Mouse (Mus musculus) embryonic facial prominence, embryonic 15.5 days (tissue): ENCODE results near the gene Gng7. TPM values are rescaled to one million over a fixed set of nuclear protein-coding genes. Genes with fewer than 3 reads are reported as not detected.

Source experiments
- ATAC-seq: fragments of 200-750 bp; cut with Nextera tagmentation; 2 replicates; pipeline ENCODE4 v1.8.0; 2017; ENCODE audit warnings: low read depth, moderate TSS enrichment; ENCODE audit not compliant: insufficient number of reproducible peaks, low FRiP score, low TSS enrichment
- H3K27ac ChIP-seq: fragments of 300-500 bp; sonication (generic); replicated peaks from 2 replicates; pipeline ENCODE4 v1.5.1; 2015; ENCODE audit warnings: mild to moderate bottlenecking, inconsistent platforms
- H3K27me3 ChIP-seq: fragments of 300-500 bp; sonication (generic); 2 replicates; pipeline ENCODE4 v1.6.1; 2015; ENCODE audit warnings: inconsistent platforms
- H3K36me3 ChIP-seq: fragments of 300-500 bp; sonication (generic); 2 replicates; pipeline ENCODE4 v1.6.1; 2015; ENCODE audit warnings: mild to moderate bottlenecking, inconsistent platforms
- H3K4me1 ChIP-seq: fragments of 300-500 bp; sonication (generic); 2 replicates; pipeline ENCODE4 v1.6.1; 2015; ENCODE audit warnings: inconsistent platforms
- H3K4me2 ChIP-seq: fragments of 300-500 bp; sonication (generic); replicated peaks from 2 replicates; pipeline ENCODE4 v1.6.1; 2015; ENCODE audit warnings: mild to moderate bottlenecking, inconsistent platforms
- H3K4me3 ChIP-seq: fragments of 300-500 bp; sonication (generic); replicated peaks from 2 replicates; pipeline ENCODE4 v1.5.1; 2015; ENCODE audit warnings: mild to moderate bottlenecking, inconsistent platforms
- H3K9ac ChIP-seq: fragments of 300-500 bp; sonication (generic); 2 replicates; pipeline ENCODE4 v1.6.1; 2015; ENCODE audit warnings: inconsistent platforms
- H3K9me3 ChIP-seq: fragments of 300-500 bp; sonication (generic); replicated peaks from 2 replicates; pipeline ENCODE4 v1.6.1; 2016; ENCODE audit warnings: inconsistent platforms
- WGBS: fragments of 180-500 bp; shearing (Covaris S2); methylation state at CpG from one replicate; pipeline ENCODE4 v1.1.7; 2015; 5-methylcytosine and 5-hydroxymethylcytosine counted together
- polyA plus RNA-seq: library from polyadenylated mRNA; unstranded; fragments of >200 nt; fragmentation: Nextera tagmentation; extraction: Ambion mirVana; gene quantifications from 2 replicates; pipeline ENCODE4 v1.2.1, GENCODE M21; 2015

Gng7 gene
- polyA plus RNA-seq, 1 experiment from 2014 or later: 12.3 TPM

GRCm38 (mm10) chr10:81006005-81006677 lies 8.6 kb downstream of the Gng7 start:
- H3K4me3 ChIP-seq: no peak overlapping the region
- 81% methylated on average over 7 of the region's 7 CpGs for WGBS
- no peak overlapping the region for H3K4me2 ChIP-seq
- ATAC-seq: no peak
- H3K36me3 ChIP-seq: no peaks in the 10 kb centered on the region
- no peaks in the 10 kb centered on the region for H3K27me3 ChIP-seq
- H3K4me1 ChIP-seq: no peaks in the 10 kb centered on the region
- no peak overlapping the region for H3K9ac ChIP-seq
- no peaks in the 10 kb centered on the region for H3K9me3 ChIP-seq
- no peak overlapping the region for H3K27ac ChIP-seq

- Histone ChIP-seq H3K9ac (no peak overlapping the region), H3K9me3 (no peaks in the 10 kb centered on the region), H3K27ac (no peak overlapping the region), H3K4me1 (peaks cover 11% of the 10 kb centered on the region), H3K4me3 (no peak overlapping the region), H3K36me3 (no peaks in the 10 kb centered on the region), H3K4me2 (no peak overlapping the region), H3K27me3 (peaks cover 16% of the 10 kb centered on the region)
- 64% methylated on average over 10 of the region's 10 CpGs for WGBS
- ATAC-seq: no peak
Observed at GRCm38 (mm10) chr10:81001161-81001560, 13.6 kb downstream of the Gng7 start.

GRCm38 (mm10) chr10:81000197-81001062 lies 14.3 kb downstream of the Gng7 start:
- H3K4me2 ChIP-seq: no peak overlapping the region
- no peak overlapping the region for H3K27ac ChIP-seq
- 49% methylated on average over 28 of the region's 28 CpGs for WGBS

GRCm38 (mm10) chr10:80999362-81000196 lies 15.2 kb downstream of the Gng7 start:
- Histone ChIP-seq H3K27me3 (peaks cover 16% of the 10 kb centered on the region), H3K4me1 (peaks cover 17% of the 10 kb centered on the region), H3K4me3 (no peak overlapping the region), H3K9me3 (no peaks in the 10 kb centered on the region), H3K9ac (no peak overlapping the region), H3K4me2 (peak overlapping the region; percentile 43), H3K27ac (no peak overlapping the region), H3K36me3 (no peaks in the 10 kb centered on the region)
- ATAC-seq: peak; percentile 53; the same call in 1 of the 2 replicates
- 29% methylated on average over 37 of the region's 37 CpGs for WGBS

More at GRCm38 (mm10) chr10:81000197-81001062, 14.3 kb downstream of the Gng7 start:
- Histone ChIP-seq H3K36me3 (no peaks in the 10 kb centered on the region), H3K4me1 (peaks cover 11% of the 10 kb centered on the region), H3K9me3 (no peaks in the 10 kb centered on the region), H3K27me3 (peaks cover 16% of the 10 kb centered on the region), H3K4me3 (no peak overlapping the region), H3K9ac (no peak overlapping the region)
- ATAC-seq: no peak

- WGBS: 14% methylated on average over 12 of the region's 12 CpGs
- H3K9ac ChIP-seq: no peak overlapping the region
- H3K4me3 ChIP-seq: no peak overlapping the region
- H3K4me2 ChIP-seq: no peak overlapping the region
- ATAC-seq: no peak
- no peaks in the 10 kb centered on the region for H3K36me3 ChIP-seq
- H3K9me3 ChIP-seq: no peaks in the 10 kb centered on the region
- H3K27ac ChIP-seq: no peak overlapping the region
- H3K27me3 ChIP-seq: peaks cover 17% of the 10 kb centered on the region
- peaks cover 18% of the 10 kb centered on the region for H3K4me1 ChIP-seq
Observed at GRCm38 (mm10) chr10:80998778-80999177, 16.0 kb downstream of the Gng7 start.

- Histone ChIP-seq H3K9ac (no peak overlapping the region), H3K27me3 (peaks cover 21% of the 10 kb centered on the region), H3K4me1 (peaks cover 18% of the 10 kb centered on the region), H3K4me3 (no peak overlapping the region), H3K9me3 (no peaks in the 10 kb centered on the region), H3K4me2 (no peak overlapping the region), H3K27ac (no peak overlapping the region), H3K36me3 (no peaks in the 10 kb centered on the region)
- WGBS: 37% methylated on average over 14 of the region's 14 CpGs
- ATAC-seq: no peak
Observed at GRCm38 (mm10) chr10:80998021-80998420, 16.7 kb downstream of the Gng7 start.

- Histone ChIP-seq H3K36me3 (no peaks in the 10 kb centered on the region), H3K9ac (no peak overlapping the region), H3K9me3 (no peaks in the 10 kb centered on the region), H3K4me1 (peaks cover 18% of the 10 kb centered on the region), H3K27me3 (peaks cover 21% of the 10 kb centered on the region), H3K4me2 (no peak overlapping the region), H3K4me3 (no peak overlapping the region), H3K27ac (no peak overlapping the region)
- WGBS: 73% methylated on average over 8 of the region's 8 CpGs
- no peak for ATAC-seq
Observed at GRCm38 (mm10) chr10:80997332-80997731, 17.4 kb downstream of the Gng7 start.

- Histone ChIP-seq H3K9ac (no peak overlapping the region), H3K4me3 (no peak overlapping the region), H3K36me3 (no peaks in the 10 kb centered on the region), H3K4me2 (no peak overlapping the region), H3K27ac (no peak overlapping the region), H3K9me3 (no peaks in the 10 kb centered on the region), H3K27me3 (peaks cover 21% of the 10 kb centered on the region), H3K4me1 (peaks cover 18% of the 10 kb centered on the region)
- WGBS: 93% methylated on average over 8 of the region's 8 CpGs
- no peak for ATAC-seq
Observed at GRCm38 (mm10) chr10:80996501-80996900, 18.2 kb downstream of the Gng7 start.

GRCm38 (mm10) chr10:80995091-80995632 lies 19.6 kb downstream of the Gng7 start:
- peak overlapping the region; percentile 35; the same call in 1 of the 2 replicates for H3K4me2 ChIP-seq
- ATAC-seq: no peak
- H3K4me1 ChIP-seq: peaks cover 18% of the 10 kb centered on the region
- 9% methylated on average over 21 of the region's 21 CpGs for WGBS
- H3K4me3 ChIP-seq: 0 out of 2 replicates have a peak overlapping the region, but pooled peaks have one; percentile 9
- no peak overlapping the region for H3K27ac ChIP-seq
- peaks cover 21% of the 10 kb centered on the region for H3K27me3 ChIP-seq
- no peak overlapping the region for H3K9ac ChIP-seq
- no peaks in the 10 kb centered on the region for H3K36me3 ChIP-seq
- H3K9me3 ChIP-seq: no peaks in the 10 kb centered on the region

- 54% methylated on average over 4 of the region's 4 CpGs for WGBS
- Histone ChIP-seq H3K9ac (no peak overlapping the region), H3K9me3 (no peaks in the 10 kb centered on the region), H3K27me3 (peaks cover 21% of the 10 kb centered on the region), H3K4me1 (peaks cover 16% of the 10 kb centered on the region), H3K27ac (no peak overlapping the region), H3K4me3 (no peak overlapping the region), H3K36me3 (no peaks in the 10 kb centered on the region), H3K4me2 (peak overlapping the region; percentile 35; the same call in 1 of the 2 replicates)
- ATAC-seq: no peak
Observed at GRCm38 (mm10) chr10:80994621-80995020, 20.1 kb downstream of the Gng7 start.
